Mouse (Mus musculus) hindbrain, embryonic 13.5 days (tissue): ENCODE results near the gene Fxyd2. TPM values are rescaled to one million over a fixed set of nuclear protein-coding genes. Genes with fewer than 3 reads are reported as not detected.

ENCODE experiments used
- ATAC-seq: fragments of 200-750 bp; cut with Nextera tagmentation; 2 replicates; pipeline ENCODE4 v1.8.0; 2017; ENCODE audit warnings: moderate TSS enrichment; ENCODE audit not compliant: low FRiP score
- H3K27ac ChIP-seq: fragments of 300-500 bp; sonication (generic); 2 replicates; pipeline ENCODE4 v1.5.1; 2015; ENCODE audit warnings: inconsistent platforms, mild to moderate bottlenecking, moderate library complexity
- H3K27me3 ChIP-seq: fragments of 300-500 bp; sonication (generic); 2 replicates; pipeline ENCODE4 v1.6.1; 2015; ENCODE audit warnings: mild to moderate bottlenecking, inconsistent platforms
- H3K36me3 ChIP-seq: fragments of 300-500 bp; sonication (generic); 2 replicates; pipeline ENCODE4 v1.6.1; 2015; ENCODE audit warnings: mild to moderate bottlenecking, inconsistent platforms
- H3K4me1 ChIP-seq: fragments of 300-500 bp; sonication (generic); replicated peaks from 2 replicates; pipeline ENCODE4 v1.6.1; 2015; ENCODE audit warnings: inconsistent platforms
- H3K4me2 ChIP-seq: fragments of 300-500 bp; sonication (generic); 2 replicates; pipeline ENCODE4 v1.6.1; 2015; ENCODE audit warnings: inconsistent platforms, mild to moderate bottlenecking, moderate library complexity
- H3K4me3 ChIP-seq: fragments of 300-500 bp; sonication (generic); 2 replicates; pipeline ENCODE4 v1.5.1; 2015; ENCODE audit warnings: mild to moderate bottlenecking, inconsistent platforms
- H3K9ac ChIP-seq: fragments of 300-500 bp; sonication (generic); 2 replicates; pipeline ENCODE4 v1.6.1; 2015; ENCODE audit warnings: mild to moderate bottlenecking, inconsistent platforms
- H3K9me3 ChIP-seq: fragments of 300-500 bp; sonication (generic); 2 replicates; pipeline ENCODE4 v1.6.1; 2016; ENCODE audit warnings: inconsistent platforms
- WGBS: fragments of 180-500 bp; shearing (Covaris S2); methylation state at CpG from one replicate; pipeline ENCODE4 v1.1.7; 2015; 5-methylcytosine and 5-hydroxymethylcytosine counted together
- polyA plus RNA-seq: library from polyadenylated mRNA; unstranded; fragments of >200 nt; fragmentation: Nextera tagmentation; extraction: Ambion mirVana; gene quantifications from 2 replicates; pipeline ENCODE4 v1.2.1, GENCODE M21; 2015

Gene Fxyd2
- polyA plus RNA-seq, 1 experiment from 2014 or later = 6.4 TPM

DNA sequence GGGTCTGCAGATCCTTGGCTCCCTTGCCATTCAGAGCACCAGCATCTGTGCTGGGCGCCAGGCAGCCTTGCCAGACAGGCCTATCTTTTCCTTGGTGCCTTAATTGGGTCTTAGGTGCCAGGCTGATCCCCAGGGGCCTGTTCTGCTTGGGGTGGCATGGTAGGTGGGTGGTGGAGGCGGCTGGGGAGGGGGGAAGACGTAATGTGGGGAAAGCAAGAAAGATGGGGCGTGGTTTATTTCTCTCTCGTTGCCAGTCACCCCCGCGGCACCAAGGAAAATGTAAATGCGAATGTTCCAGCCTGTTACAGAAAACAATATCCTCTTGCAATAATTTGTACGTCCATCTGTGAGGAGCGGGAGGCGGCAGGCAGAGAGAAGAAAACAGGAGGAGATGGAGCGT, 33.2 kb downstream of the Fxyd2 start:
- ATAC-seq = no peak
- Histone ChIP-seq H3K27ac (peak overlapping the region; percentile 92), H3K9ac (peak overlapping the region; percentile 86), H3K27me3 (peaks cover 45% of the 10 kb centered on the region), H3K36me3 (no peaks in the 10 kb centered on the region), H3K4me3 (peak overlapping the region; percentile 62), H3K4me1 (peaks cover 69% of the 10 kb centered on the region), H3K4me2 (peak overlapping the region; percentile 78), H3K9me3 (no peaks in the 10 kb centered on the region)
- 35% methylated on average over 12 of the region's 12 CpGs for WGBS

DNA sequence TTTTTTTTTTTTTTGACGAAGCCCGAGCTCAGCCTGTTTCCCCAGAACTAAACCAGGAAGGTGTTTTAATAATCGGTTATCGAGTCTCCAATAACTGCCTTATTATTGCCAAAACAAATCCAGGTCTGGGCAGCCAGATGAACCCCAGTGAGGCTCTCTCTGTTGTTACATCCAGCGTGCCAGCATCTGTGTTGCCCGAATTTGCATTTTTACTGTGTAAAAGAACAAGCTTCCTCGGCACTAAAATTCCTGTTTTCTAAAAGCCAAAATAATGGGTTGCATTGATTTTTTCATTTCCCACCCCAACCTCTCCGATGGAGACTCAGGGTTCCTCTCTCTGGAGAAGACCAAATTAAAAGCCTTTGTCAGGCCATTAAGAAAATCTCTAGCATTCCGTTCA, 33.6 kb downstream of the Fxyd2 start:
- no peaks in the 10 kb centered on the region for H3K36me3 ChIP-seq
- peak overlapping the region; percentile 86 for H3K9ac ChIP-seq
- WGBS = 57% methylated on average over 9 of the region's 9 CpGs
- peaks cover 45% of the 10 kb centered on the region for H3K27me3 ChIP-seq
- H3K4me1 ChIP-seq = peaks cover 73% of the 10 kb centered on the region
- ATAC-seq = no peak
- H3K4me2 ChIP-seq = peak overlapping the region; percentile 78
- no peaks in the 10 kb centered on the region for H3K9me3 ChIP-seq
- peak overlapping the region; percentile 62; the same call in 1 of the 2 replicates for H3K4me3 ChIP-seq
- H3K27ac ChIP-seq = peak overlapping the region; percentile 92

GRCm38 (mm10) chr9:45434171-45434570, 34.7 kb downstream of the Fxyd2 start:
- Histone ChIP-seq H3K9ac (no peak overlapping the region), H3K4me1 (peaks cover 77% of the 10 kb centered on the region)

GRCm38 (mm10) chr9:45439025-45439424, 39.6 kb downstream of the Fxyd2 start:
- Histone ChIP-seq H3K27ac (no peak overlapping the region), H3K4me2 (no peak overlapping the region), H3K9me3 (no peaks in the 10 kb centered on the region), H3K4me1 (peaks cover 60% of the 10 kb centered on the region), H3K27me3 (no peaks in the 10 kb centered on the region), H3K4me3 (no peak overlapping the region), H3K36me3 (no peaks in the 10 kb centered on the region), H3K9ac (no peak overlapping the region)
- WGBS = 79% methylated on average over 4 of the region's 4 CpGs
- no peak for ATAC-seq

More at GRCm38 (mm10) chr9:45434171-45434570, 34.7 kb downstream of the Fxyd2 start:
- no peaks in the 10 kb centered on the region for H3K36me3 ChIP-seq
- H3K4me2 ChIP-seq = peak overlapping the region; percentile 78
- H3K27ac ChIP-seq = peak overlapping the region; percentile 92
- H3K9me3 ChIP-seq = no peaks in the 10 kb centered on the region
- no peak for ATAC-seq
- no peak overlapping the region for H3K4me3 ChIP-seq
- 79% methylated on average over 2 of the region's 2 CpGs for WGBS
- H3K27me3 ChIP-seq = peaks cover 38% of the 10 kb centered on the region

- Histone ChIP-seq H3K9ac (no peak overlapping the region), H3K36me3 (no peaks in the 10 kb centered on the region), H3K27me3 (no peaks in the 10 kb centered on the region), H3K4me3 (no peak overlapping the region), H3K27ac (0 out of 2 replicates have a peak overlapping the region, but pooled peaks have one; percentile 30), H3K9me3 (no peaks in the 10 kb centered on the region), H3K4me2 (no peak overlapping the region), H3K4me1 (peaks cover 51% of the 10 kb centered on the region)
- 80% methylated on average over 16 of the region's 16 CpGs for WGBS
- no peak for ATAC-seq
These were observed 40.8 kb downstream of the Fxyd2 start for GRCm38 (mm10) chr9:45440083-45440784.

DNA sequence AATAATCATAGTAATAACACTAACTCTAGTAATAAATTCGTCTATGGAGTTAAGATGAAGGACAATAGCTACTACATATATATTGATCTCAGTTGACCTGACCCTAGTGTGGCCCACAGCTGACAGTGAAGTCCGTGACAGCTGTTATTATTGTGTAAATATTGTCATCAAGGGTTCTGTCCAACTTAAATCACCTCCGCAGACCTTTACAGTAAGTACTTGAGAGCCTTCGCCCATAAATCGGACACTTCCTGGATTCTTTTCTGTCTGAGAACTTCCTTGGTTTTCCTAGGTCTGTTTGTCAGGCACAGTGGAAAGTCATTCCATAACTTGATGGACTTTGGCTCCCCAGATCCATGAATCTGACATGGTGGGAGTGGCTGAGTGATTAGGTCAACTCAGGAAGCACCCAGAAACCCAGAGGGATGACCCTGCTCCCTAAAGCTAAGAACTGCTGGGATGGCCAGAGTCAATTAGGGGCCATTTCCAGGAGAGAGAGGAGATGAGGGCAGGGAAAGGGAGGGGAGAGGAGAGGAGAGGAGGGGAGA, 44.9 kb downstream of the Fxyd2 start:
- Histone ChIP-seq H3K36me3 (peaks cover 15% of the 10 kb centered on the region), H3K4me1 (peaks cover 38% of the 10 kb centered on the region), H3K4me3 (no peak overlapping the region), H3K9me3 (no peaks in the 10 kb centered on the region), H3K4me2 (no peak overlapping the region), H3K9ac (no peak overlapping the region), H3K27me3 (0 out of 2 replicates have a peak, but pooled peaks cover 11% of the 10 kb centered on the region), H3K27ac (no peak overlapping the region)
- WGBS = 84% methylated on average over 5 of the region's 5 CpGs
- ATAC-seq = no peak

- H3K4me3 ChIP-seq = no peak overlapping the region
- H3K9me3 ChIP-seq = no peaks in the 10 kb centered on the region
- peaks cover 26% of the 10 kb centered on the region for H3K36me3 ChIP-seq
- 85% methylated on average over 4 of the region's 4 CpGs for WGBS
- H3K4me2 ChIP-seq = no peak overlapping the region
- H3K4me1 ChIP-seq = peaks cover 23% of the 10 kb centered on the region
- H3K27me3 ChIP-seq = 0 out of 2 replicates have a peak, but pooled peaks cover 11% of the 10 kb centered on the region
- ATAC-seq = no peak
- no peak overlapping the region for H3K9ac ChIP-seq
- H3K27ac ChIP-seq = no peak overlapping the region
These were observed 50.2 kb downstream of the Fxyd2 start for GRCm38 (mm10) chr9:45449658-45450057.

DNA sequence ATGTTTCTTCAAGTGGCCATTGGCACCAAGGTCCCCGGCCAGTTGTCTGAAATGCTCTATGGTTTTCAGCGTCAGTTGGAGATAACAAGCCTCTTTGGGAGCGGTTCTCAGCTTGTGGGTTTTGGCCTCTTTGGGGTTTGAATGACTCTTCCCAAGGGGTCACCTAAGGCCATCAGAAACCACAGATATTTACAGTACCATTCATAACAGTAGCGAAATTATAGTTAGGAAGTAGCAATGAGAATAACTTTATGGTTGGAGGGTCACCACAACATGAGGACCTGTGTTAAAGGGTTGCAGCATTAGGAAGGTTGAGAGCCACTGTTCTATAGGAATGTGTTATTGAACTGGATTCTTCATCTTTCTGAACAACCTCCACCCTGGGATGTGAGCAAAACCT, 51.9 kb downstream of the Fxyd2 start:
- Histone ChIP-seq H3K9ac (no peak overlapping the region), H3K36me3 (peaks cover 26% of the 10 kb centered on the region), H3K4me3 (no peak overlapping the region), H3K9me3 (no peaks in the 10 kb centered on the region), H3K27ac (no peak overlapping the region), H3K27me3 (0 out of 2 replicates have a peak, but pooled peaks cover 11% of the 10 kb centered on the region), H3K4me1 (peaks cover 26% of the 10 kb centered on the region), H3K4me2 (no peak overlapping the region)
- WGBS = 95% methylated on average over 4 of the region's 4 CpGs
- no peak for ATAC-seq

DNA sequence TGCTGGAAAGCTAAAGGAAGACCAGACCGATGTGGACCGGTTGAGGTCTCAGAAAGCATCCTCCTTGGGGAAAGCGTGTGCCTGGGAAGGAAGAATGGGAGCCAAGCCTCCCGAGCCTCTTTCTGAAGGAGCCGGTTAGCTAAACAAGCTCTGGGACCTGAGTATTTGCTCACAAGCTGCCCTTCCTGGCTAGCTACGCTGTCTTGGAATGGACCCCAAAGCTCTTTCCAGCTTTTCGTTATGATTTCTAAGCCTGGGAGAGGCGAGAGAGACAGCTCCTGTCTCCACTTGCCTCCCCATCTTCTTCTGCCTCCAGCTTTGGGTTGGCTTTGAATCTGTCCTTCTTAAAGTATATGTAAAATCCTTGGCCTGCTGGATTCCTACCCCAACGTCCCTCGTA, 54.6 kb downstream of the Fxyd2 start:
- 91% methylated on average over 10 of the region's 10 CpGs for WGBS
- no peaks in the 10 kb centered on the region for H3K27me3 ChIP-seq
- no peak overlapping the region for H3K4me3 ChIP-seq
- peak overlapping the region; percentile 36 for H3K27ac ChIP-seq
- H3K36me3 ChIP-seq = peaks cover 13% of the 10 kb centered on the region; the same call in 1 of the 2 replicates
- no peaks in the 10 kb centered on the region for H3K9me3 ChIP-seq
- no peak overlapping the region for H3K4me2 ChIP-seq
- peaks cover 32% of the 10 kb centered on the region for H3K4me1 ChIP-seq
- no peak for ATAC-seq
- H3K9ac ChIP-seq = 0 out of 2 replicates have a peak overlapping the region, but pooled peaks have one; percentile 14

DNA sequence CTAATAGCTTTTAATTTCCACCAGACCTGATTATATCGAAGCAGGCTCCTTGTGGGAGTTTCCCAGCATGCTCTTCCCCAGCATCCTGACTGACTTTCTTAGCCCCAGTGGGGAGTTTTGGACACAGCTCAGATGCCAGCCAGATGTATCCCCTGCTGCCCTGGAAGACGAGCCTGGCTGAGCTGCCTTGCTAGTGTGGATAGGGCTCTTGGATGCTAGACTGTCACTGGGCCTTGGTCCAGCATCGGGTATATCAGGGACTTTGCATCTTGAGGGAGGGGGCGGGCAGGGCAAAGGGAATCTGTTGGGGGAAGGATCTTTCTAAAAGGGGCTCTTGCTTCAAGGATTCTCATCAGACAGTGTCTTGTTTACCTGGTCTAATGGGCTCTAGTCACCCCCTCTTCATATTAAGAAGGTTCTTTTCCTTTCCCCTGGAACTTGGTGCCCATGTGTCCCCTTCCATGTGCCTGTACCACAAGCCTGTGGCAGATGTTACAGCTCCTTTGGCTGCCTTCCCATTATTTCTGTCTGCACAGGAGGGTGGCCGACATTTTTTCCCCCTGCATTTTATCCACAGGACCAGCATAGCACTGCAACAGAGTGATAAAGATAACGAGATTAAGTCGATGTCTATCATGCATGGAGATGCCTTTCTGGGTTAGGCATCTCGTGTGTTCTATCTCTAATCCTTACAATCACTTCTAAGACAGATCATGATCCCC, 55.6 kb downstream of the Fxyd2 start:
- H3K4me2 ChIP-seq = no peak overlapping the region
- no peak overlapping the region for H3K4me3 ChIP-seq
- H3K9me3 ChIP-seq = no peaks in the 10 kb centered on the region
- peak overlapping the region; percentile 76 for H3K27ac ChIP-seq
- 57% methylated on average over 8 of the region's 8 CpGs for WGBS
- peaks cover 12% of the 10 kb centered on the region; the same call in 1 of the 2 replicates for H3K36me3 ChIP-seq
- H3K9ac ChIP-seq = no peak overlapping the region
- H3K27me3 ChIP-seq = no peaks in the 10 kb centered on the region
- 0 out of 2 replicates have a peak, but pooled peaks have one; percentile 32 for ATAC-seq
- peaks cover 33% of the 10 kb centered on the region for H3K4me1 ChIP-seq

GRCm38 (mm10) chr9:45457200-45457599, 57.7 kb downstream of the Fxyd2 start:
- Histone ChIP-seq H3K27me3 (no peaks in the 10 kb centered on the region), H3K9me3 (no peaks in the 10 kb centered on the region), H3K4me1 (peaks cover 33% of the 10 kb centered on the region), H3K9ac (no peak overlapping the region), H3K4me2 (no peak overlapping the region), H3K27ac (no peak overlapping the region), H3K36me3 (peaks cover 5% of the 10 kb centered on the region; the same call in 1 of the 2 replicates), H3K4me3 (no peak overlapping the region)
- 45% methylated on average over 7 of the region's 7 CpGs for WGBS
- no peak for ATAC-seq

GRCm38 (mm10) chr9:45458363-45458762, 58.9 kb downstream of the Fxyd2 start:
- no peaks in the 10 kb centered on the region for H3K9me3 ChIP-seq
- no peak overlapping the region for H3K9ac ChIP-seq
- 61% methylated on average over 14 of the region's 14 CpGs for WGBS
- no peak for ATAC-seq
- H3K27ac ChIP-seq = 0 out of 2 replicates have a peak overlapping the region, but pooled peaks have one; percentile 30
- no peak overlapping the region for H3K4me2 ChIP-seq
- peaks cover 11% of the 10 kb centered on the region; the same call in 1 of the 2 replicates for H3K36me3 ChIP-seq
- peaks cover 33% of the 10 kb centered on the region for H3K4me1 ChIP-seq
- no peak overlapping the region for H3K4me3 ChIP-seq
- no peaks in the 10 kb centered on the region for H3K27me3 ChIP-seq
